Mouse (Mus musculus) activated CD4-positive, CD25-positive, alpha-beta regulatory T cell, adult 9 weeks (primary cell): Measurements from ENCODE around the gene Fbxw2. TPM values are rescaled to one million over a fixed set of nuclear protein-coding genes. Genes with fewer than 3 reads are reported as not detected.

Experiments used
- polyA plus RNA-seq: library from polyadenylated mRNA; unstranded; fragments of 100-300 nt; shearing (Covaris generic); gene quantifications from one replicate; pipeline ENCODE4 v1.2.1, GENCODE M21; 2017

Gene Fbxw2
- polyA plus RNA-seq = 77.8 TPM

DNA sequence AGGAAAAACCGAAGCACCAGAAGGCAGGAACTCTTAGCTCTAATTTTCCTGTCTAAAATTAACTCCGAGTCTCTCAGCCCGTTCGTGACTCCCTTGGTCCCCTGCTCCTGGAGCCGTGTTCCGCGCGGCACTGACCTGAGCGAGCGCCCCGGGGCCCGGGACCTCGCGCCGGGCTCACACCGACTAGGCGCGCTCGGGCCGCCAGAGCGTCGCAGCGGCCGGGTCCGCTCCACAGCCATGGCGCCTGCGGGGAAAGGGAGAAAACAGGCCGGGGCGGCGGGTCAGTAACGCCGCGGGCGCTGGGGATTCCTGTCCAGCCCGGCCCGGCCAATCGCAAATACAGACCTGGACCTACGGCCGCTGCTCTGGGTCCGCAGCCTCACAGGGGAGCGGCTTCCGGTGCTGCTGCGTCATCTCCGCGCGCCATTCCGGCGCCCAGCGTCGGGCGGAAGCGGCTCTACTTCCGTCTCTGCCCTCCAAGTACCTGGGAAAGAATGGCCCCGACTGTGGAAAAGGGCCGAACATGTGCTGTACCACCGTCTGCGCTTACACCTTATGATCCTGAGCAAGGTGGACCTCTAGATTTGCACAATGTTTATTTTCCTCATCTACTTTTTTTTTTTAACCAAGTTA, at the start of gene Fbxw2:
TSS of gene Fbxw2 (minus strand) at position 485 of the 633 bp plus-strand sequence.

DNA sequence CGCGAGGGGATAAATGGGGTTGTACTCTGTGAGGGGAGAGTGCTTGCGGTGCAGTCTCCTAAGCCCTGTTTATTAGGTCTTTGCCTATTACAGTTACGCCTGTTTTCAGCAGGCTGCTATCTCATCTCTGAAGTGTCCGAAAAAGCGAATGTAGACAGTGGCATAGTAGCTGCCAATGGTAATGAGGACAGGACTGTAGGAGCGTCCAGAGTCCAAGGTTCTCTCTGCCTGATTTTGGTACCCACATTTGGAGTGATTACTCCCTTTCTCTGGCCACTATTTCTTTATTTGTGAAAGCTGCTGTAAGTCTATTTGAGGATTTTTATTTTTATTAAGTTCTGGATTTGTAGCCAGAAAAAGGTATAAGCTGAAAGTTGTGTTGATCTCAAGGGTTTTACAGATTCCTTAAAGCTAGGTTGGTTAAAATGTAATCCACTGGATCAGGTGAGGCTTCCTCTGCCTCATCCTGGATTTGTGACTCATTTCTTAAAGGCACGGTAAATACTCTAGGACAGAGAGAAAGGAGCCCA, 48.8 kb upstream of the Fbxw2 start, which contains the start of gene Psmd5:
TSS of gene Psmd5 (minus strand) at position 153 of the 530 bp plus-strand sequence.

DNA sequence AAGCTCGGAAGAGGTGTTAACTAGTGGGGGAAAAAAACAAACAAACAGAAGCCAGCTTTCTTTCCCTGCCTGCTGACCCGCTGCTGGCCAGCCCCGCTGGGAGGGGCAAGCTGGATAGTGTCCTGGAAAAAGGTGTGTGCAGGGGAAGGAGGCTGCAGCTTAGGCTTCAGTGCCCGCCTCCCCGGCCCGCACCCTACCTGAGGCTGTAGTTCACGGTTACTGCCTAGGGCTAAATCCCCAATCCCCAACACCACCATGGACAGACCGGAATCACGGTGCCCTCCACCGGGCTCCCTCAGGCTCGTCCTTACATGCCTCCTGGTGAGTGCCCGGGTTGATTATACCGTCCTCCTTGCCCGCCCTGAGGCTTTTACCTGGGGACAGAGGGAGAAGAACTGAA, 48.2 kb upstream of the Fbxw2 start, which contains the start of gene Cutal:
TSS of gene Cutal (plus strand) at position 126 of the 400 bp plus-strand sequence.

DNA sequence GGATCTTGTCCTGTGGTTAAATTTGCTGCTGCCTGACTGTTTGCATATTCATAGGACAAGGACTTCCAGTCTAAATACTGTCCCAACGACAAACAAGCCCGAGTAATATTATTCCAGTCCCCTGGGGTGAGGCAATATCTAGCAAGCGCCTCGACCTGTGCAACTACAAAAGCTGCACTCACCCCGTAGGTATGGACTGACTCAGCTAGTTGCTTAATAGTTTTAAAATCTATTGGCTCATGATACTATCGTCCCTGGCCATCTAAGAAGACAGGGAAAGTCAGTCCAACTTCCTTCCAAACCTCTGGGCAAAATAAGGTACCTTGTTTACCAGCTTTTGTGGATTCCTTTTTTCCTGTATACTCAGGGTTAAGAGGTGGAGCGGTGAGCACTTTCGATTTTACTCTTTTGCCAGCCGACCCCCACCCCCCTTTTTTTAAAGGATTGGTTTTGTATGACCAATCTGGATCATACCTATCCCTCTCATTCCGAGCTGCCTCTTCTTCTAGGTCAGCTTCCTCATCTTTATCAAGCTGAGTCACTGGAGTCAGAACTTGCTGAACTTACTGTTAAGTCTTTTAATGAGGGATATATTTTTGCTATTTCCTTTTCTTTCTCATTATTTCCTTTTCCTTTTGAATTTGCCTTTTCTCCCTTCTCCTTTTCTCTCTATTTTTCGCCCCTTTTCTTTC, 6.8 kb upstream of the Fbxw2 start, which contains the start of gene Gm34653:
TSS of gene Gm34653 (plus strand) at position 242 of the 692 bp plus-strand sequence.

DNA sequence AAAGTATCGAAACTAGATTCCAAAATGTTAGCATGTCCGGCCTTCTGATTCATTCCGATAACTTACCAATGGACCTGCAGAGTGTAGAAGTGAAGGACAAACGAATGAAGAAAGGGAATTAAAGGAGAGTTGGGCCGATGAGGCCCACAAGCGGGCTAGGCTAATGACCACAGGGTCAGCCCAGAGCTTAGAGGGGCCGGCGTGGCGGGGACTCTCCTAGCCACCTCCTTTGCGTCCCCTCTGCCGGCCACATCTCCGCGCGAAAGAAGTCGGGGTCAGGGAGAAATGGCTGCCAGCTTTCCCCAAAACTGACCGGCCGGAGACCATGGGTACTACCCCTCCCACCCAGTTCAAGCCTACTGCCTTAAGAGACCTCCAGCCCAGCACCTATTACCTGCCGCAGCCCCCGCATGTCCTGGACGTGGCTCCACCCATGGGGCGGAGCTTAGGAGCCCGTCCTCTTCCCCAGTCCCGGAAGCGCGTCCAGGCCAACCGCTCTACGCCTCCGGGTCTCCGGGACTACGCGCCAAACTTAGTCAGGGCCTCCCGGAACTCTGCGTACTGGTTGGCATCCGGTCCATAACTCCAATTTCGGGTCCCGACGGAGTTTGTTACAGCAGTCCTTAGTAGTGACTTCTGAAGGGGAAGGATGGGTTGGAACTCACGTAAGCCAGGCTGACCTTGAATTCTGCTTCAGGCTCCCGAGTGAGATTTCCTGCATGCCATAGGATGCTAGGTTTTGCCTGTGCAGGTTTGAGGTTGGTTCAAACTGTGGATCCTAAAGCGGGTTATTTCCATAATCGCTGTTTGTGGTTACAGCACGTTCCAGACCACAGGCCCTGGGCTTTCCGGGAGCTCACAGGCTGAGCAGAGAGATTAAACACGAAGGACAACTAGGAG, 26.5 kb downstream of the Fbxw2 start, which contains the start of gene Rabepk:
TSS of gene Rabepk (minus strand) at position 556 of the 900 bp plus-strand sequence.

DNA sequence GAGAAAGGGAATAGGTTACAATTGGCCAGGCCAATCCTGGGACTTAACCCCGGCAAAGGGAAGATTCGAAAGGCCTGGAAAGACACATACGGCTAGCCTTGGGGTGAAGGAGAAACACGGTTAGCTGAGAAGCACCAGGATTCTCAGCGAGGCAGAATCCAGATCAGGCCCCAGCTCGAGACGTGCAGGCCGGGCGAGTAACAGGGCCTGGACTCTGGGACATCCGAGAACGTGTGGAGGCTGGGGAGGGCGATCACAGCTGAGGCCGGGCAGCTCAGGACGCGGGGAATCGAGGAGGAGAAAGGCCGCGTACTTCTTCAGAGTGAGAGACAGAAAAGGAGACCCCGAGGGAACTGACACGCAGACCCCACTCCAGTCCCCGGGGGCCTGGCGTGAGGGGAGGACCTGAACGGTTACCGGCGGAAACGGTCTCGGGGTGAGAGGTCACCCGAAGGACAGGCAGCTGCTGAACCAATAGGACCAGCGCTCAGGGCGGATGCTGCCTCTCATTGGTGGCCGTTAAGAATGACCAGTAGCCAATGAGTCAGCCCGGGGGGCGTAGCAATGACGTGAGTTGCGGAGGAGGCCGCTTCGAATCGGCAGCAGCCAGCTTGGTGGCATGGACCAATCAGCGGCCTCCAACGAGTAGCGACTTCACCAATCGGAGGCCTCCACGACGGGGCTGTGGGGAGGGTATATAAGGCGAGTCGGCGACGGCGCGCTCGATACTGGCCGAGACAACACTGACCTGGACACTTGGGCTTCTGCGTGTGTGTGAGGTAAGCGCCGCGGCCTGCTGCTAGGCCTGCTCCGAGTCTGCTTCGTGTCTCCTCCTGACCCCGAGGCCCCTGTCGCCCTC, 54.5 kb downstream of the Fbxw2 start, which contains the start of gene Hspa5:
TSS of gene Hspa5 (plus strand) at position 603 of the 859 bp plus-strand sequence.

DNA sequence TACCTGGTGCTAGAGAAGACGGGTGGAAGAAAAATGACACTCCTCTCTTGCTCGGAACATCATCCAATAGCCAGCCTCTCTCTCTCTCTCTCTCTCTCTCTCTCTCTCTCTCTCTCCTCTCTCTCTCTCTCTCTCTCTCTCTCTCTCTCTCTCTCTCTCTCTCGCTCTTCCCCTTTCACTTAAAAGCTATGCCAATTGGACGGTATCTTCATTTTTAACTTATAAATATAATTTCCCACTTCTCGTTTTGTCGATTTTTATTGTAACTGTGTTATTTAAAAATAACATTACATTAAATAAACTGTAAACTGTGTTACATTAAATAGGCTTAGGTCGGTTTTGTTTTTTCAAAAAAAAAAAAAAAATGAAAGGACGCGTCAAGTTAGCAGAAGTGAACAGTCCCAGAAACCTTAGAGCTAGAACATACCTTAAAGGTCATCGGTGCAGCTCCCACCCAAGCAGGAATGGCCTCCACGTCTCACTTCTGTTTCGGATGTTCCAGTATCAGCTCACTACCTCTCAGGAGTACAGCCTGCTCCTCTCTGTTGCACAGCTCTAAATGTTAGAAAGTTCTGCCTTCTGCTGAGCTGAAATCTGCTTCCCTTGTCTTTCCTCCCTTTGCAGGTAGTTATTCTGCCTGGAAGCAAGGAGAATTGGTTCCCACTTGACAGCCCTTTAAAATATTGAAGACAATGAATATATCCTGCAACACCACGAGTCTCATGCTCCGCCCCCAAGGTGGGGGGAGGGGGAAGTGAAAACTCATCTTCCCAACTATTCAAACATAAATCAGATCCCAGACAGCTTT, 71.4 kb downstream of the Fbxw2 start, which contains the start of gene Gapvd1:
TSS of gene Gapvd1 (minus strand) at position 682 of the 808 bp plus-strand sequence.

Other genes starting within 250 kb of the Fbxw2 start
- 111 TPM for gene Gapvd1, start 71.1 kb downstream of the Fbxw2 start, polyA plus RNA-seq
- gene Hspa5, start 54.3 kb downstream of the Fbxw2 start, polyA plus RNA-seq = 583 TPM
- 42.7 TPM for gene Rabepk, start 26.4 kb downstream of the Fbxw2 start, polyA plus RNA-seq
- gene Gm34653, start 6.7 kb upstream of the Fbxw2 start, polyA plus RNA-seq = not detected
- gene Cutal, start 48.1 kb upstream of the Fbxw2 start, polyA plus RNA-seq = not detected
- 85.7 TPM for gene Psmd5, start 48.7 kb upstream of the Fbxw2 start, polyA plus RNA-seq
- 2.2 TPM for gene Phf19, start 87.7 kb upstream of the Fbxw2 start, polyA plus RNA-seq
- 555 TPM for gene Traf1, start 135.5 kb upstream of the Fbxw2 start, polyA plus RNA-seq
- gene Hc, start 235.1 kb upstream of the Fbxw2 start, polyA plus RNA-seq = 0.40 TPM